Mouse (Mus musculus): ENCODE data around the gene B4galt7. TPM values are rescaled to one million over a fixed set of nuclear protein-coding genes. Genes with fewer than 3 reads are reported as not detected.

Gene B4galt7
- total RNA-seq, 2 experiments from 2014 or later: 13.4 to 16.6 TPM

Other genes starting within 250 kb of the B4galt7 start
- gene Lman2, start 237.1 kb upstream of the B4galt7 start, total RNA-seq (2021): 100 to 1,000 TPM; 114 to 118 TPM
- under 1 TPM; 0.49 to 0.86 TPM for gene Rgs14, start 230.2 kb upstream of the B4galt7 start, total RNA-seq (2021)
- gene Slc34a1, start 201.7 kb upstream of the B4galt7 start, total RNA-seq (2021): not detected
- gene Pfn3, start 184.7 kb upstream of the B4galt7 start, total RNA-seq (2021): not detected
- under 1 TPM in 1 of 2 experiments, not detected in 1; 0.30 TPM for gene F12, start 173.1 kb upstream of the B4galt7 start, total RNA-seq (2021)
- gene Grk6, start 154.8 kb upstream of the B4galt7 start, total RNA-seq (2021): 10 to 100 TPM; 34.5 to 49.4 TPM
- 1 to 10 TPM; 1.9 to 3.3 TPM for gene Prr7, start 135.6 kb upstream of the B4galt7 start, total RNA-seq (2021)
- 10 to 100 TPM; 16.0 to 18.0 TPM for gene Dbn1, start 111.8 kb upstream of the B4galt7 start, total RNA-seq (2021)
- 10 to 100 TPM; 15.2 to 23.9 TPM for gene Pdlim7, start 86.2 kb upstream of the B4galt7 start, total RNA-seq (2021)
- gene Dok3, start 70.6 kb upstream of the B4galt7 start, total RNA-seq (2021): 1 to 10 TPM; 2.3 to 4.6 TPM
- gene Ddx41, start 63.2 kb upstream of the B4galt7 start, total RNA-seq (2021): 10 to 100 TPM; 47.3 to 51.7 TPM
- 10 to 100 TPM; 32.3 to 40.4 TPM for gene Fam193b, start 28.8 kb upstream of the B4galt7 start, total RNA-seq (2021)
- gene Tmed9, start 26.2 kb upstream of the B4galt7 start, total RNA-seq (2021): 100 to 1,000 TPM; 196 to 197 TPM
- 10 to 100 TPM; 32.8 to 34.0 TPM for gene Caml, start 23.1 kb downstream of the B4galt7 start, total RNA-seq (2021)
- gene Ddx46, start 35.1 kb downstream of the B4galt7 start, total RNA-seq (2021): 10 to 100 TPM; 36.5 to 42.6 TPM
- gene B230219D22Rik, start 93.2 kb downstream of the B4galt7 start, total RNA-seq (2021): 10 to 100 TPM; 63.5 to 65.7 TPM
- 10 to 100 TPM; 68.2 to 73.5 TPM for gene Txndc15, start 114.8 kb downstream of the B4galt7 start, total RNA-seq (2021)
- 10 to 100 TPM; 72.3 to 77.4 TPM for gene Pcbd2, start 127.5 kb downstream of the B4galt7 start, total RNA-seq (2021)
- gene Catsper3, start 184.7 kb downstream of the B4galt7 start, total RNA-seq (2021): under 1 TPM in 1 of 2 experiments, not detected in 1; 0.20 TPM
- gene Pitx1, start 236.3 kb downstream of the B4galt7 start, total RNA-seq (2021): not detected